Mouse (Mus musculus) midbrain, postnatal 0 days (tissue): Measurements from ENCODE around the gene Cox14. TPM values are rescaled to one million over a fixed set of nuclear protein-coding genes. Genes with fewer than 3 reads are reported as not detected.
"Not testable (repeated sequence)": the region's sequence is repeated elsewhere in the genome, so short reads cannot be mapped to it uniquely, and the experiment has no call there.

ENCODE experiments used
- ATAC-seq: fragments of 200-750 bp; cut with Nextera tagmentation; 2 replicates; pipeline ENCODE4 v1.8.0; 2017; ENCODE audit warnings: moderate number of reproducible peaks, mild to moderate bottlenecking, moderate TSS enrichment, moderate library complexity; ENCODE audit not compliant: low FRiP score
- DNase-seq: peaks from one replicate; pipeline ENCODE4 v3.0.0-alpha.2; 2015; ENCODE audit warnings: low spot score
- H3K27ac ChIP-seq: fragments of 300-500 bp; sonication (generic); 2 replicates; pipeline ENCODE4 v1.5.1; 2014; ENCODE audit warnings: low read depth, mild to moderate bottlenecking, low read length, mixed read lengths
- H3K27me3 ChIP-seq: fragments of 300-500 bp; sonication (generic); 2 replicates; pipeline ENCODE4 v1.6.1; 2014; ENCODE audit warnings: low read length, control low read depth, mixed read lengths; ENCODE audit not compliant: insufficient read depth
- H3K36me3 ChIP-seq: fragments of 300-500 bp; sonication (generic); 2 replicates; pipeline ENCODE4 v1.6.1; 2014; ENCODE audit warnings: low read length, control low read depth, mixed read lengths; ENCODE audit not compliant: insufficient read depth
- H3K4me1 ChIP-seq: fragments of 300-500 bp; sonication (generic); 2 replicates; pipeline ENCODE4 v1.6.1; 2014; ENCODE audit warnings: mild to moderate bottlenecking, control low read depth, antibody characterized with exemption, low read length, mixed read lengths; ENCODE audit not compliant: insufficient read depth
- H3K4me2 ChIP-seq: fragments of 300-500 bp; sonication (generic); 2 replicates; pipeline ENCODE4 v1.6.1; 2014; ENCODE audit warnings: low read depth, mild to moderate bottlenecking, low read length, mixed read lengths; ENCODE audit not compliant: poor library complexity, severe bottlenecking
- H3K4me3 ChIP-seq: fragments of 300-500 bp; sonication (generic); 2 replicates; pipeline ENCODE4 v1.5.1; 2014; ENCODE audit warnings: low read depth, mild to moderate bottlenecking, low read length, moderate library complexity
- H3K9ac ChIP-seq: fragments of 300-500 bp; sonication (generic); replicated peaks from 2 replicates; pipeline ENCODE4 v1.6.1; 2014; ENCODE audit warnings: mild to moderate bottlenecking, low read length, moderate library complexity, mixed read lengths; ENCODE audit not compliant: poor library complexity, severe bottlenecking
- H3K9me3 ChIP-seq: fragments of 300-500 bp; sonication (generic); 2 replicates; pipeline ENCODE4 v1.6.1; 2016; ENCODE audit warnings: low read length, control low read depth
- CTCF ChIP-seq: IDR thresholded peaks from 2 replicates; pipeline ENCODE4 v1.5.1; 2016; ENCODE audit warnings: antibody characterized with exemption, mild to moderate bottlenecking
- WGBS: fragments of 180-500 bp; shearing (Covaris S2); extraction: QIAGEN DNeasy Blood & Tissue Kit; methylation state at CpG from one replicate; pipeline ENCODE4 v1.1.7; 2014; 5-methylcytosine and 5-hydroxymethylcytosine counted together
- polyA plus RNA-seq: library from polyadenylated mRNA; unstranded; fragments of >200 nt; fragmentation: Nextera tagmentation; extraction: Ambion mirVana; gene quantifications from 2 replicates; pipeline ENCODE4 v1.2.1, GENCODE M21; 2015
- total RNA-seq: library from RNA; depleted of rRNA; stranded (reverse); fragments of >200 nt; gene quantifications from 2 replicates; pipeline ENCODE4 v1.2.3, GENCODE M21; 2014

Gene Cox14
- total and polyA plus RNA-seq, 2 experiments from 2014 or later, result 67.2 to 165 TPM

DNA sequence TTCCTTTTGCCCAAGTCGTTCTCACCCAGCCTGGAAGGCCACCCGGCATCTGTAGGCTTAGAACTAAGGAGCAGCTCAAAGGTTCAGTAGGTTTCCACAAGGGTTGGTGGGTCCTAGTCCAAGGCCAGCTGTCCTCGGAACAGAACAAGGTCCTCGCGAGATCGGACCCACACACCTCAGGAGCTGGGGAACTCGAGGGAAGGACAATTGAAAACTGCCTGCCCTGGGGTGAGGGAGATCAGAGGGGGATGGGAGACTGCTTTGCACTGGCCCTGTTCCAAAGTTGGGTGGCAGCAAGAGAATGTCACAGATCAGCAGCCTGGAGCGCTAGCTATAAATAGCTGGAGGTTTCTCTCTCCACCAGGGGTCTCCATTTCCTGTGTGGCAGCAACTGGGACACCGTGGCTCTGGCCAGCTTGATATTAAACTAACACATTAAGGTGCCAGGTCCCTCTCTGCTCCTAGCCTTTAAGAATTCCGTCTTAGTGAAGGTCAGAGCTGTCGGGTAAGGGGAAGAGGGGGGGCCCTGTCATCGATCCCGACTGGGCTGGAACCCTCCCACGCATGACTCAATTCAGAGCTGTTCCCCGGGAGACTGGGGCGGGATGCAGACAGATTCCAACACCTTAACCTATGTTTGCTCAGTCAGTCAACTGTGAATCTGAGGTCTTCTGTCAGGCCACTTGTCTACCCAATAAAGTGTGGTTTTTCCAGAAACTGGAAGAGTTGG lies 961 bp upstream of the Cox14 start:
- TF ChIP-seq CTCF, result peak; percentile 82
- Histone ChIP-seq H3K9me3 (no peaks in the 10 kb centered on the region), H3K27ac (peak overlapping the region; percentile 62), H3K4me2 (peak overlapping the region; percentile 87), H3K9ac (peak overlapping the region; percentile 48), H3K27me3 (no peaks in the 10 kb centered on the region), H3K4me3 (peak overlapping the region; percentile 92), H3K36me3 (peaks cover 14% of the 10 kb centered on the region; the same call in 1 of the 2 replicates), H3K4me1 (peaks cover 3% of the 10 kb centered on the region)
- DNase-seq (peak; percentile 86), ATAC-seq (peak; percentile 17; the same call in 1 of the 2 replicates)
- 7% methylated on average over 16 of the region's 16 CpGs for WGBS

DNA sequence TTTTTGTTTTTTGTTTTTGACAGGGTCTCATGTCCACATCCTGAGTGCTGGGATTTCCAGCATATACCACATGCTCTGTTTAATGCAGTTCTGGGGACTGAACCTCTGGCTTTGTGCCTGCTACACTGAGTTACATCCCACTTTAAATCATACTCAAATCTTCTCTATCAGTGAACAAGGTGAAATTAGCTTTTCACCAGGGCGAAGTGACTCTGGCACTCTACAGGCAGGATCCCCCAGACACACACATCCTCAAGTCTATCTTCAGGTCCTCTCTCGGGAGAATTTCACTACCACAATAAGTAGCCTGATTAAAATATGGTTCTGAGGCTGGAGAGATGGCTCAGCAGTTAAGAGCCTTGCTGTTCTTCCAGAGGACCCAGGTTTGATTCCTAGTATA lies 1.1 kb downstream of the Cox14 start:
- H3K4me3 ChIP-seq, result peak overlapping the region; percentile 92
- TF ChIP-seq CTCF, result no peak
- no peaks in the 10 kb centered on the region for H3K9me3 ChIP-seq
- peak overlapping the region; percentile 87 for H3K4me2 ChIP-seq
- no peak overlapping the region for H3K27ac ChIP-seq
- peaks cover 9% of the 10 kb centered on the region; the same call in 1 of the 2 replicates for H3K36me3 ChIP-seq
- H3K9ac ChIP-seq, result no peak overlapping the region
- ATAC-seq, result no peak
- no peaks in the 10 kb centered on the region for H3K27me3 ChIP-seq
- DNase-seq, result no peak
- H3K4me1 ChIP-seq, result peaks cover 3% of the 10 kb centered on the region
- 87% methylated on average over 2 of the region's 2 CpGs for WGBS

DNA sequence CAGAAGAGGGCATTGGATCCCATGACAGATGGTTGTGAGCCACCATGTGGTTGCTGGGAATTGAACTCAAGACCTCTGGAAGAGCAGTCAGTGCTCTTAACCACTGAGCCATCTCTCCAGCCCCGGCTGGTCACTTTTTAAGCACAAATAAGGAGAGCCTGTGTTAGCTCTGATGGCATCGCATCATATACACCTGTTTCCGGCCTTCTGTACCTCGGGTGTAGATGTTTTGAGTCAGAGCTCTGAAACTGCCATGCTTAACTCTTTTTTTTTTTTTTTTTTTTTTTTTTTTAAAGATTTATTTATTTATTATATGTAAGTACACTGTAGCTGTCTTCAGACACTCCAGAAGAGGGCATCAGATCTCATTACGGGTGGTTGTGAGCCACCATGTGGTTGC lies 1.6 kb downstream of the Cox14 start:
- H3K4me2 ChIP-seq, ATAC-seq: not testable (repeated sequence)
- 90% methylated on average over 4 of the region's 5 CpGs for WGBS

DNA sequence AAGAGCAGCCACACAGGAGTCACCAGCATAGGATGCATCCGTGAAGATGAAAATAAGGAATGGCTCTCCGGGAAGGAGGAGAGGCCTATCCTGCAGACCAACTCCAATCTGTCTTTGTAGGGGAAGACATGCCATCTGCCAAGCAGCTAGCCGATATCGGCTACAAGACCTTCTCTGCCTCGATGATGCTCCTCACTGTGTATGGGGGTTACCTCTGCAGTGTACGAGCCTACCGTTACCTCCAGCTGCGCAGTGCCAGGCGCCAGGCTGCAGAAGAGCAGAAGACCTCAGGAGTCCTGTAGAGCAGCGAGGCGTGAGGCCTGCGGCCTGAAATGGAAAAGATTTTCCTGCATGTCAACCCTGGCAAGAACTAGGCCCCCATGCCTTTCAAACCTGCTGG lies 2.1 kb downstream of the Cox14 start:
- no peak overlapping the region for H3K4me3 ChIP-seq
- peaks cover 3% of the 10 kb centered on the region for H3K4me1 ChIP-seq
- no peak for DNase-seq
- no peak overlapping the region for H3K9ac ChIP-seq
- no peaks in the 10 kb centered on the region for H3K27me3 ChIP-seq
- H3K9me3 ChIP-seq, result no peaks in the 10 kb centered on the region
- no peak for ATAC-seq
- H3K4me2 ChIP-seq, result no peak overlapping the region
- 98% methylated on average over 12 of the region's 12 CpGs for WGBS
- no peak for TF ChIP-seq CTCF
- H3K27ac ChIP-seq, result no peak overlapping the region
- peaks cover 3% of the 10 kb centered on the region; the same call in 1 of the 2 replicates for H3K36me3 ChIP-seq

More for the DNA sequence above, 1.6 kb downstream of the Cox14 start:
- H3K4me3 ChIP-seq, H3K27ac ChIP-seq, H3K9ac ChIP-seq, H3K4me1 ChIP-seq, H3K27me3 ChIP-seq, H3K9me3 ChIP-seq, DNase-seq, H3K36me3 ChIP-seq: not testable (repeated sequence)

DNA sequence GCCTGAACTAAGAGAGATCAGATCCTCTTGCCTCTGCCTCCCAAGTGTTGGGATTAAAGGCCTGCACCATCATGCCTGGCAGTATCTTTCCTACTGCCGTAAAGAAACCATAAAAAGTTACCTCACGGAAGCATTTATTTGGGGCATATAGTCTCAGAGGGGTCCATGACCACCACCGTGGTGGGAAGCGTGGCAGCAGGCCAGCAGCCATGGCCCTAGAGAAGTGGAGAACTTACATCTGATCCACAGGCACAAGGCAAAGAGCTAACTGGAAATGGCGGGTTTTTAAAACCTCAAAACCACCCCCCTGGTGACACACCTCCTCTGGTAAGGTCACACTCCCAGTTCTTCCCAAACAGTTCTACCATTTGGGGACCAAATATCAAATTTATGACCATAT lies 2.8 kb downstream of the Cox14 start:
- DNase-seq, result no peak
- H3K27ac ChIP-seq, result no peak overlapping the region
- no peak for TF ChIP-seq CTCF
- peaks cover 3% of the 10 kb centered on the region for H3K4me1 ChIP-seq
- H3K4me3 ChIP-seq, result no peak overlapping the region
- H3K9ac ChIP-seq, result no peak overlapping the region
- H3K9me3 ChIP-seq, result no peaks in the 10 kb centered on the region
- WGBS, result 95% methylated on average over 5 of the region's 5 CpGs
- no peak for ATAC-seq
- no peak overlapping the region for H3K4me2 ChIP-seq
- no peaks in the 10 kb centered on the region for H3K27me3 ChIP-seq
- 0 out of 2 replicates have a peak, but pooled peaks cover 3% of the 10 kb centered on the region for H3K36me3 ChIP-seq

DNA sequence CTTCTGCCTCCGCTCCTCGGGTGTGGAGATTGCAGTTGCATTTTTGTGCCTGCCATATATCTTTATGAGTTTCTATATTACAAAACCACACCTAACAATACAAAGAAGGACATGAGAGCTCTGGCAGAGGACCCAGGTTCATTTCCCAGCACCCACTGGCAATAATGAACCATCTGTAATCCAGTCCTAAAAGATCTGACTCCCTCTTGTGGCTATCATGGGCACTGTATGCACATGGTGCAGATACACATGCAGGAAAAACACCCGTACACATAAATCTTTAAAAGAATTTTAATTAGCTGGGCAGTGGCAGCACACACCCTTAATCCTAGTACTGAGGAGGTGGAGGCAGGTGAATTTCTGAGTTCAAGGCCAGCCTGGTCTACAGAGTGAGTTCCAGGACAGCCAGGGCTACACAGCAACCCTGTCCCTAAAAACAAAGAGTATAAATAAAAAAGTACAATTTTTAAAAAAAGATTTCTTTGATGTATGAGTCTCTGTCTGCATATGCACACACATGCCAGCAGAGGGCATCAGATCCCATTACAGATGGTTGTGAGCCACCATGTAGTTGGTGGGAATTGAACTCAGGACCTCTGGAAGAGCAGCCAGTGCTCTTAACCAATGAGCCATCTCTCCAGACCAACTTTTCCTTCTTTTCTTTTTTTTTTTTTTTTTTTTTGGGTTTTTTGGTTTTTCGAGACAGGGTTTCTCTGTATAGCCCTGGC lies 3.8 kb downstream of the Cox14 start:
- TF ChIP-seq CTCF, result peak; percentile 35
- ATAC-seq (no peak), DNase-seq (no peak)
- Histone ChIP-seq H3K9me3 (no peaks in the 10 kb centered on the region), H3K9ac (no peak overlapping the region), H3K36me3 (0 out of 2 replicates have a peak, but pooled peaks cover 3% of the 10 kb centered on the region), H3K27me3 (no peaks in the 10 kb centered on the region), H3K4me3 (no peak overlapping the region), H3K27ac (no peak overlapping the region), H3K4me1 (peaks cover 3% of the 10 kb centered on the region), H3K4me2 (no peak overlapping the region)
- 99% methylated on average over 3 of the region's 4 CpGs for WGBS
